Mouse (Mus musculus) cortical plate, adult 2 months (tissue): Measurements from ENCODE around the gene Olfr459. TPM values are rescaled to one million over a fixed set of nuclear protein-coding genes. Genes with fewer than 3 reads are reported as not detected.
A peak's percentile ranks its signal among the peaks of the same experiment; 100 is the strongest.

Experiments
- H3K27ac ChIP-seq: fragments of 200-500 bp; 2 replicates; pipeline ENCODE4 v1.5.1; 2012; ENCODE audit warnings: low read length, control low read depth, inconsistent platforms; ENCODE audit not compliant: insufficient read depth
- H3K4me1 ChIP-seq: fragments of 200-500 bp; 2 replicates; pipeline ENCODE4 v1.6.1; 2011; ENCODE audit warnings: low read length; ENCODE audit not compliant: control insufficient read depth, insufficient read depth
- H3K4me3 ChIP-seq: fragments of 200-500 bp; 2 replicates; pipeline ENCODE4 v1.5.1; 2011; ENCODE audit warnings: mild to moderate bottlenecking, low read length, control low read depth; ENCODE audit not compliant: insufficient read depth
- CTCF ChIP-seq: fragments of 200-500 bp; IDR thresholded peaks from 2 replicates; pipeline ENCODE4 v1.5.1; 2011; ENCODE audit warnings: mild to moderate bottlenecking, control low read depth, low read length; ENCODE audit not compliant: insufficient read depth; ENCODE audit errors: extremely low read depth
- POLR2A ChIP-seq: fragments of 200-500 bp; IDR thresholded peaks from 2 replicates; pipeline ENCODE4 v1.6.1; 2011; ENCODE audit warnings: mild to moderate bottlenecking, low read length, control low read depth; ENCODE audit not compliant: insufficient read depth; ENCODE audit errors: extremely low read depth
- polyA plus RNA-seq: library from polyadenylated mRNA; depleted of rRNA; stranded (reverse); fragments of >200 nt; gene quantifications from 2 replicates; pipeline ENCODE4 v1.2.3, GENCODE M21; 2012; rRNA removed

Olfr459 gene
- not detected in 2 replicates for polyA plus RNA-seq

DNA sequence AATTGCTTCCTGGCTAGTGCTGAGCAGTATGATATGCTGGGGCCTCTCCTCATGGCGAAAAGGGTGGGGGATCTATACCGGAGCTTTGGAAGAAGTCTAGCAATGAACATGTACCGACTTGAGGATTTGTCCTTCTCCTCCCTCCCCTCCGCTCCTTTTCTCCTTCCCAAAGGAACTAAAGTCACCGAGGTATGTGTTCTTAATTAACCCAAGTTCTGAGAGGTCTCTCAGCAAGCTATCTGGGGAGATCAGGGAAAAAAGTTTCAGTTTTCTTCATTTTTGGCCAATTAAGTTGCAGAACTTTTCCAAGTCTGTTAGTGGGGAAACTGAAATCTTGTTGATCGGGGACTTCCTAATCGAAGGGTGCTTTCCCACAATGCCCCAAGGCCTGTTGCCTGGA is at the start of gene Olfr459:
TSS of gene Olfr459 (minus strand) at position 101 of the 400 bp plus-strand sequence.
- TF ChIP-seq POLR2A (no peak), CTCF (no peak)
- H3K4me1 ChIP-seq: peaks cover 2% of the 10 kb centered on the region; the same call in 1 of the 2 replicates
- H3K27ac ChIP-seq: peak within 1 kb of the TSS; percentile 30; the same call in 1 of the 2 replicates
- H3K4me3 ChIP-seq: no peak within 1 kb of the TSS

DNA sequence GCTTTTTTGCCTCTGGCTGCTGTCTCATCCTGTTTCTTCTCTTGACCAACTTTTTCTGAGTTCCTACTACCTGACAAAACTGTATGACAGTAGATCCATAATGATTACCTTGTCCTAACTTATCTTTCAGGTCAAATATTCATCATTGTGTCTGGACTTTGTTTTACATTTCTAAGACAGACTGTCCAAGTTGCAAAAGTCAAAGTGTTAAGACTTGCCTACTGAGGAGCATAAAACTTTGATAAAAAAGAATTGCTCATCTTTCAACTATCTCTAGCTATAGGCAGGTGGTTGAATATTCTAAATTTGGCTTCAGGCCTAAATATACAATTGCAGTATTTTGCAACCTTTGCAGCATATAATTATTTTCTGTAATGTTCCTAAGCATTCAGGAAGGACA is 49.1 kb upstream of the Olfr459 start:
- H3K4me3 ChIP-seq: no peak overlapping the region
- no peak for TF ChIP-seq POLR2A
- no peak for TF ChIP-seq CTCF
- no peaks in the 10 kb centered on the region for H3K4me1 ChIP-seq
- no peak overlapping the region for H3K27ac ChIP-seq

DNA sequence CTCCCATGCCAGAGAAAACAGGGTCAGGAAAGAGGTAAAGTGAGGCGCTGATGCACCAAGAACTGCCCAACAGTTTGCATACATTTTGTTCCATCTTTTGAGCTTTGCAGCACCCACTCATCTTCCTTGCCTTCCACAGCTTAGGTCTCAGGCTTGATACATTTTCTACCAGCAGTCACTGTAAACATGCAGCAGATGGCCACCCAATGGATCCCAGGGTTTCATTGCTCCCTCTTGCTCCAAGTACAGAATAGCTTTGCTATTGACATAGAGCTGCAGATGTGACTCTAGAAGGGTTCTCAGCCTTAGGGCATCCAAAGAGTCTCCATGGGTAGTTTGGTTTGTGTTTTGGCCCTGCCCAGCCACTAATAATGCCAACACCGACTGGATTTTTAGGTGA is 11.7 kb upstream of the Olfr459 start:
- H3K27ac ChIP-seq: no peak overlapping the region
- no peak for TF ChIP-seq CTCF
- no peak for TF ChIP-seq POLR2A

DNA sequence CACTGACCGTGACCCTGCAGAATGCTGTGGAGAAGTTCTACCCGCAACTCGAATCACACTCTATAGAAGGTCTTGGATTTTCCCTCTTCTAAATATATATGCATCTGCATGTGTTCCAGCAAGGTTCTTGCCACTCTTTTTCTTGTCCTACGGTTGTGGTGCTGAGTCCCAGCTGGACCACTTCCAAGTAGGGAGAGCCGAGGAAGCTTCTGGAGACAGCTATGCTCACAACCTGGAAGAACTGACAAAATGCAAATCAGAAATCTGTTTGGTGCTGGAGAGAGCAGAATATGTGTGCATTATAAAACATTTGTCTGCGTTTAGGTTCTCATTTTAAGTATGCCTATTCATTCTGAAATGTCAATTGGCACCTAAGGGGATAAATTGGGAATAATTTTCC is 744 bp upstream of the Olfr459 start:
- Histone ChIP-seq H3K27ac (no peak overlapping the region), H3K4me1 (peaks cover 2% of the 10 kb centered on the region; the same call in 1 of the 2 replicates), H3K4me3 (no peak overlapping the region)
- no peak for TF ChIP-seq POLR2A
- no peak for TF ChIP-seq CTCF

More for the DNA sequence above, 11.7 kb upstream of the Olfr459 start:
- Histone ChIP-seq H3K4me1 (no peaks in the 10 kb centered on the region), H3K4me3 (no peak overlapping the region)

DNA sequence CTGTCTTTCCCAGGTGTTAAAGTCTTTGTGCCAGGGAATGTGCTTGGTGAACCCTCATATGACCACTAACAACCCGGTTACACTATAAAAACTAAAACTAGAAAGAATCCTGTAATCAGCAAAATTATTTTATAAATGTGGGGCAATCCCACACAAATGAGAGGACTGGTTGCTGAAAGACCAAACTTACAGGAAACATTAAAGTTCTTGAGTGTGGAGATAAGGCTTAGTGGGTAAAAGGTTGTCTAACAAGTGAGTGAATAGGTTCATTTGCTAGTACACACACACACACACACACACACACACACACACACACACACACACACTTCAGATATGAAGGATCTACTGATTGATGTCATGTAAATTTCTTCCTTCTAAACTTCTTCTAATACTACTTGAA is 5.1 kb downstream of the Olfr459 start:
- Histone ChIP-seq H3K4me1 (no peaks in the 10 kb centered on the region), H3K4me3 (no peak overlapping the region), H3K27ac (no peak overlapping the region)
- TF ChIP-seq CTCF (no peak), POLR2A (no peak)

DNA sequence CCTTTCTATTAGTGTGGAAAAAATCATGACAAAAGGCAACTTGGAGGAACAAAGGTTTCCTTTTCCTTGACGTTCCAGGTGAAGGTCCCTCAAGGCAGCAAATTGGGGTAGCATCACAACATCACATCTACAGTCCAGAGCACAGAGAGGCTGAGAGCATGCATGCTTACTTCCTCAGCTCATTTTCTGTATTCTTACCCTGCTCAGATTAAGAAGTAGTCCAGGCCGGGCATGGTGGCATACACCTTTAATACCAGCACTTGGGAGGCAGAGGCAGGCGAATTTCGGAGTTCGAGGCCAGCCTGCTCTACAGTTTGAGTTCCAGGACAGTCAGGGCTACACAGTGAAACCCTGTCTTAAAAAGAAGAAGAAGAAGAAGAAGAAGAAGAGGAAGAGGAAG is 10.7 kb downstream of the Olfr459 start:
- Histone ChIP-seq H3K4me1 (no peaks in the 10 kb centered on the region), H3K27ac (no peak overlapping the region), H3K4me3 (no peak overlapping the region)
- no peak for TF ChIP-seq POLR2A
- TF ChIP-seq CTCF: no peak

DNA sequence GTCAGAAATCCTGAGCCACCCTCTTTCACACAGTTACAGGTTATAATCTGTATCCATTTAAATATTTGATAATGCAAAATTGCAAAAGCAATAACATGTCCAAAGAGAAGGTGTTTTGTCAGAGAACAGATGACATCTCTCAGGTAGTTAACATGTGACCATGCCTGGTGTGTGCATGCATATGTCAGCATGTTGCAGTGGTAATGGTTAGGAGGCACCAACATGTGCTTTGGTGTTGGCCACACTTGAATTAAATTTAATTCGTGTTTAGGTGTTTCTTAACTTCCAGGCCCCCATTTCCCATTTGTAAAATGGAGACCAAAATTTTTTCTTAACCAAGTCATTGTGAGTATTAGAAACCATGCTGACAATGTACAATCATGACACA is 12.6 kb downstream of the Olfr459 start:
- TF ChIP-seq CTCF (no peak), POLR2A (no peak)
- Histone ChIP-seq H3K27ac (no peak overlapping the region), H3K4me3 (no peak overlapping the region), H3K4me1 (peaks cover under 1% of the 10 kb centered on the region; the same call in 1 of the 2 replicates)

DNA sequence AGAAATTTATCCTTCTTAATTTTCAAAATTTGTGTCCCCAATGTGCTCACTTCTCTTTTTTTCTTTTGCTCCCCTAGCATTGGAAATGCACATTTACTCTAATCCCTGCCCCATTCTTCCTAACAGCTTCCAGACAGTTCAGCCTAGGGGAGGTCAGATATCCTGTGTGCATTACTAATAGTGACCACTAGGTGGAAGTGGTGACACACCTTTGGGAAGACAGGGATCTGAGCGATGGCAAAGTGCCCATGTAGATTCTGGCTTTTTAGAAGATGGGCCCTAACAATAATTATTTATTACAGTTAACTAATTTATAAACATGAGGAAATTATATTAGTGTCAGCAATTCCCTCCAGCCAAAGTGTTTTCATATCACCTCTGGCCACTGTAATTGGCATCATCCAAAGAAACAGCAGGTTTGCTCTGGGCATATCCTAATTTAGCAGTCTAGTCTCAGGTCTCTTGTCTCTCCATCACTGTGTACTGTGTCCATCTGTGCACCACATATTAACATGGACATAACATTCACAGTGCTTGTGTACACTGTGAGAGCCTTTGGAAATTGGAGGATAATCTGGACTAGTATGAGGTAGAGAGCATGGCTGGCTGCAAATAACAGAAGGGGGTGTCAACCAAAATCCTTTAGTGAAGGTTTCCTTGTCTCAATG is 13.1 kb downstream of the Olfr459 start:
- Histone ChIP-seq H3K27ac (no peak overlapping the region), H3K4me3 (no peak overlapping the region), H3K4me1 (peaks cover 3% of the 10 kb centered on the region; the same call in 1 of the 2 replicates)
- no peak for TF ChIP-seq POLR2A
- TF ChIP-seq CTCF: peak; percentile 96

DNA sequence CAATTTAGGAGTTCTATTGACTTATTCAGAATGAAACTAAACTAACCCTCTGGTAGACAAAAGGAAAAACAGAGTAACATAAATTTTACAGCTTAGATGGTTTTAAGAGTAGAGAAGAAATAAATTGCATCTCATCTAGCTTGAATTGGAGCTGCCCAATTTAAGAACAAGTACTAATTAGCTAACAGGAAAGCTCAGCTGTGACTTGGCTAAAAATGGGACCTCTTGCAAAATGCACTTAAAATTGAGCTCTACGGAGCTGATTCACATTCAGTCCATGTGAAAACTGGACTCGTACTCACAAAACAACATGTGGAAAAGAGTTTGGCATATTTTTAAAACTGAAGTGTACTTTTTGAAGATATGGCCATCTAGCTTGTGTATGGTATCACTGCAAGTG is 15.4 kb downstream of the Olfr459 start:
- peaks cover 3% of the 10 kb centered on the region; the same call in 1 of the 2 replicates for H3K4me1 ChIP-seq
- no peak overlapping the region for H3K4me3 ChIP-seq
- TF ChIP-seq CTCF (no peak), POLR2A (no peak)
- H3K27ac ChIP-seq: no peak overlapping the region

DNA sequence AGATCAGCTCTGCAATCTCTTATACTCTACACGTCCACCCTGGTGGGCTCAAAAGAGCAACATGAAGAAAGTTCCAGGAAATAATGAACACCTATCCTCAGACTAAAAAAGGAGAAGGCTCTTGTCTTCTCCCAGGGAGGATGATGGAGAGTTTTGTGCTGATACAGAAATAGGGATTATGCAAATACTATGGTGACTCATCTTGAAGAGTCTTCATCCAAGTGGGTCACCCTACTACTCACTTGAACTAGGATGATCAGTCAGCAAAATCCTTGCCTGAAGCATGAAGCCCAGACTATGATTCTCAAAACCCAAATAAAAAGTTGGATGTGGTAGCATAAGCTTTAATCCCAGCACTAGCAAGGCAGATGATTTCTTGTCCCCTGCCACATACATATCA is 16.6 kb downstream of the Olfr459 start:
- Histone ChIP-seq H3K4me3 (no peak overlapping the region), H3K4me1 (peaks cover 3% of the 10 kb centered on the region; the same call in 1 of the 2 replicates), H3K27ac (no peak overlapping the region)
- TF ChIP-seq POLR2A: no peak
- no peak for TF ChIP-seq CTCF

DNA sequence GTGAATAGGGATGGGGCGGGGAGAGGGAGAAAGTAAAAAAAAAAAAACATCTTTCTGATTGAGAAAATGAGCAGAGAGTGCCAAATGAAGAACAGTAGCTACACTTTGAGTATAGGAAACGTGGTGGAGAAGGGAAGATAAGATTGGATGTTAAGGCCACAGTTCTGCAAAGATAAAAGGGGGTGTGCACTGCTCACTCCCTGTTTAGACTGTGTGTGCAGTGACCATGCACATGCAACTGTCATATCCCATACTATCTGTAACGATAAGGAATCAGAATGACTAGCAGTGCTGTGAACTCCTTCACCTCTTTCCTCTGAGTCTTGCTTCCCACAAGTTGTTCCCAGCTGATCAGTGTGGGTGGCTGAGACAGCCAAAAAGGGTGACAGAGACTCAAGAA is 17.8 kb downstream of the Olfr459 start:
- Histone ChIP-seq H3K27ac (no peak overlapping the region), H3K4me1 (peaks cover 3% of the 10 kb centered on the region; the same call in 1 of the 2 replicates), H3K4me3 (no peak overlapping the region)
- no peak for TF ChIP-seq CTCF
- no peak for TF ChIP-seq POLR2A
